Mouse (Mus musculus): ENCODE measurements around the gene Cpsf4. TPM values are rescaled to one million over a fixed set of nuclear protein-coding genes. Genes with fewer than 3 reads are reported as not detected.

The Cpsf4 gene
- polyA plus RNA-seq (2012; rRNA removed): 26.0 and 31.7 TPM in 2 replicates

DNA sequence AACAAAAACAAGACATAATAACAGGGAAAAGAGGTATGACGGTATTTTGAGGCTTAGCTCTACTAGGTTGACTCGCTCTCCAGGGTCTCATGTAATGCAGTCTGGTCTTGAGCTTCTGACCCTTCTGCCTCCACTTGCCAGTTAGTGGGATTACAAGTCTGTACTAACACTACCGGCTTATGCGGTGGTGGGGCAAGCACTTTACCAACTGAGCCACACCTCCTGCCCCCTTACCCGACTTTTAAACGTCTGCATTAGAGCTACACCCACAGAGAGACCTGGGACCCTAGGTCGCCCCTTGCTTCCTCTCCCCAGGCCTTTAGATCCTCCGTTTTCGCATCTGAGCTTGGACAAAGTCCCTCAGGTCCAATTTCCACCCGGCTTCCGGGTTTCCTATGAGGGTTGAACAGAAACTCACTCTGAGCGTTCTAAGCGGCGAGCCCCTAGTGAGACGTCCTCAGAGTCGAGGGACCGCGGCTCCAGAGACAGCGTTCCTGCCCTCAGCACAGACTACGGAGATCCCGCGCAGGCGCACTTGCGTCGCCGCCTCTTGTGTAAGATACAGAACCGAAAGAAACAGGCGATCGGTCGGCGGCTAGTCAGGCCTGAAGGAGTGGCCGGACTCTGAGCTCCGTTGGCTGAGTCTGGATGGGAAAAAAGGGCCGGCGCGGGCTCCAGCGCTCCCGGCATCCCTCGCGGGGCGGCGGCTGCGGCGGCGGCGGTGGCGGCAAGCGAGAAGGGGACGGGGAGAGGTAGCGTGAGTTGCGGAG lies at the start of gene Cpsf4, which contains the start of gene Ptcd1:
Gene Cpsf4, plus strand, starts transcription at position 678 of the 770 bp plus-strand sequence.
Gene Ptcd1, minus strand, starts transcription at position 573 of the 770 bp plus-strand sequence.

DNA sequence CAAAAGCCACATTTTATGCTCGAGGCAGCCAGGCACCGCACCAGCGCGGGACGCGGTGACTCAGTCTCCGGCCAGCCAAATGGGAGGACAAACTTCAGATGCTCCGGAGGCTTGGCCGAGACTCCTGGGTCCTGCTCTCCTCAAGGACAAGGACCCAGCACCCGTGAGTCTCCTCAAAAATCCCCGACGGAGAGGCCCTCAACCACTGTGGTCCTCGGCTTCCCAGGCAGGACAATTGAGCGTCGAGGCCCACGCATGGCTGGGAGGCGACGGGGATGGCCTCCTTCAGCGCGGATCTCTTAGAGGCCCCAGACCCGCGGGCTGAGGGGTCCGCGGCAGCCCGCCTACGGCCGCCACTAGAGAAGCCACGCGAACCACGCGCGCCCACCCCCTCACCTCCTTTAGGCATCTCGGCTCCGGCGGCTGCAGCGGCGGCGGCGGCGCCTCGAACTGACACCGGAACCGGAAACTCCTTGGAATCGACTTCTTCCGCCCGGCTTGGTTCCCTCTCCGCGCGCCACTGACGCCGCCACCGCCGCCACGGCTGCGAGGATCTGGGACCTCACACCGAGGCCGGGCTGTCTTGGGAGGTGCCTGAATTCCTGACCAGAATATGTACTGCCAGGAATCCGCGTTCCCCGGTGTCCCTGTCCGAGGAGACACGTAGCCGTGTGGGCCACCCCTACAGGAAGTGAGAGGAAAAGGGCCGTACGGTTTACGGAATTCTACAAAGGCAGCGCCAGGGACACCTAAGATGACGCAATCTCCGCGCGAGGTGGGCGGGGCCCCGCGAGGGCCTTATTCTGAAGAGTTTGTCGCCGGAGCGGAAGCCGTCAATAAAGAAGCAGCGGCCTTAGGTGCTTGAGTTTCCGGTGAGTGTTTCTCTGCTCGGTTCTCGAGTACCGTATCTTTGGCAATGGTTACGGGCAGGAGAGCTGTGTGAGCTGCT lies 27.2 kb upstream of the Cpsf4 start, which contains the start of the genes Pdap1 and Bud31:
Gene Pdap1, minus strand, starts transcription at position 668 of the 949 bp plus-strand sequence.
Gene Bud31, plus strand, starts transcription at position 792 of the 949 bp plus-strand sequence.

DNA sequence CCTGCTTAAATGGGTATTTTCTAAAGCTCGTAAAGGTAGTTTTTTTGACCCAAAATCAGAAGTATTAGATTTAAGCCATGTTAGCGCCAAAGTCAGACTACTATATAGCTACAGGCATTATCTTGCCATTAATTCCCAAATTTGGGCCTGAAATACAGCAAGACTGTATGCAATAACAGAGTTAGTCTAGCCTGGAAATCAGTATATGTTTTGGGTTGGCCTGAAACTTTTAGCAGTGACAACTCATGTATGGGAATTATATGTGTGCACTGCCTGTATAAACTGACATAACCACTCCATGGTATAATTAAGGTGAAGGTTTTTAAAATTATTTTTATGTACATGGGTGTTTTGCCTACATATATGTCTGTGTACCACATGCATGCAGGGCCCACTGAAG lies 24.9 kb downstream of the Cpsf4 start, which contains the start of gene Atp5j2:
Gene Atp5j2, minus strand, starts transcription at position 101 of the 400 bp plus-strand sequence.

GRCm38 (mm10) chr5:145201321-145201991 lies 34.4 kb downstream of the Cpsf4 start, which contains the start of gene Zkscan14:
Gene Zkscan14, minus strand, starts transcription at chr5:145201868.

DNA sequence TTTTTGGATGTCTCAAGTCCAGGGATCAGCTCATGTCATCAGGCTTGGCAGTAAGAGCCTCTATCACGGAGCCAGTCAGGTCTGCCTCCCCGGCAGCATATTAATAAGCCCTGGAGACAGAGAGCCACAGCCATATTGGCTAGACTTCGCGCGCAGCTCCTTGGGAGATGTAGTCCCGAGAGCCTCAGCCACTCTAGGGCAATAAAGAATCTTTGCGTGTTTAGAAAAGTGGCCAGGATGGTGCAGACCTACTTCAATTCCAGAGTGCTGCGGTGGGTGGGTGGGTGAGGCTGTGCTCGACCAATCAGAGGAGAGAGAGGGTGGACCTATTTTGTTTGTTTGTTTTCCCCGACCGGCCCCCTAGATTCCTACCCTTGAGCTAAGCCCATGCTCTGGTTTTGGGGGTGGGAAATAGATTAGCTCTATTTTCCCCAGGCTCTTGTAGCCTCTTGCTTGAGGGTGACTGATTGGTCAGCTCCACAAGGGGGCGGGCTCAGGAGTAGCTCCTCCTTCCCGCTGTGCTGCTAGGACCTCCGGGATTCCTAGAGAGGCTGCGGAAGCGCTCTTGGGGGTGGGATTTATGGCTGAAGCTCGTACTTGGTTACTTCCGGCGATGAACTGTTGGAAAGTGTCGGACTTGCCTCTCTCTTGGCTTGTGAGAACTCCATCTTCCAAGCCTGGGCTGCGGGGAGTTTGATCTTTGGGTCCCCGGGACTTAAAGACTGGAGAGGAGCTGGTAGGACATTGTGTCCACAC lies 37.1 kb downstream of the Cpsf4 start, which contains the start of gene Zkscan5:
Gene Zkscan5, plus strand, starts transcription at position 627 of the 756 bp plus-strand sequence.

GRCm38 (mm10) chr5:145231367-145231871 lies 64.4 kb downstream of the Cpsf4 start, which contains the start of gene Zfp655:
Gene Zfp655, plus strand, starts transcription at chr5:145231715.

Other genes starting within 250 kb of the Cpsf4 start
- gene Smurf1, start 201.4 kb upstream of the Cpsf4 start, polyA plus RNA-seq (2012; rRNA removed): 38.1 and 41.5 TPM in 2 replicates
- gene Gm4871, start 134.5 kb upstream of the Cpsf4 start, polyA plus RNA-seq (2012; rRNA removed): not detected in 2 replicates
- gene 1700018F24Rik, start 124.2 kb upstream of the Cpsf4 start, polyA plus RNA-seq (2012; rRNA removed): not detected in 2 replicates
- 107 and 120 TPM in 2 replicates for gene Arpc1a, start 83.4 kb upstream of the Cpsf4 start, polyA plus RNA-seq (2012; rRNA removed)
- gene Kpna7, start 83.2 kb upstream of the Cpsf4 start, polyA plus RNA-seq (2012; rRNA removed): 11.9 and 14.3 TPM in 2 replicates
- gene Arpc1b, start 53.0 kb upstream of the Cpsf4 start, polyA plus RNA-seq (2012; rRNA removed): 1,010 and 1,065 TPM in 2 replicates
- gene Pdap1, start 27.0 kb upstream of the Cpsf4 start, polyA plus RNA-seq (2012; rRNA removed): 25.8 and 33.3 TPM in 2 replicates
- gene Bud31, start 26.9 kb upstream of the Cpsf4 start, polyA plus RNA-seq (2012; rRNA removed): 50.3 and 53.3 TPM in 2 replicates
- gene Ptcd1, start 105 bp upstream of the Cpsf4 start, polyA plus RNA-seq (2012; rRNA removed): 18.4 and 19.7 TPM in 2 replicates
- gene Atp5j2, start 24.8 kb downstream of the Cpsf4 start, polyA plus RNA-seq (2012; rRNA removed): 55.2 and 72.4 TPM in 2 replicates
- 2.6 and 3.5 TPM in 2 replicates for gene Zkscan14, start 34.7 kb downstream of the Cpsf4 start, polyA plus RNA-seq (2012; rRNA removed)
- 6.3 and 6.9 TPM in 2 replicates for gene Zkscan5, start 37.3 kb downstream of the Cpsf4 start, polyA plus RNA-seq (2012; rRNA removed)
- gene Zfp655, start 64.5 kb downstream of the Cpsf4 start, polyA plus RNA-seq (2012; rRNA removed): 11.3 and 13.6 TPM in 2 replicates
- 27.8 and 30.3 TPM in 2 replicates for gene Zscan25, start 113.3 kb downstream of the Cpsf4 start, polyA plus RNA-seq (2012; rRNA removed)
- gene Cyp3a57, start 178.1 kb downstream of the Cpsf4 start, polyA plus RNA-seq (2012; rRNA removed): not detected in 2 replicates